Mouse (Mus musculus) liver, postnatal 0 days (tissue): Measurements from ENCODE around the gene Vdr.

Experiments
- CTCF ChIP-seq: sonication (generic); IDR thresholded peaks from 2 replicates; pipeline ENCODE4 v1.5.1; 2016; ENCODE audit warnings: antibody characterized with exemption, low read depth
- EP300 ChIP-seq: IDR thresholded peaks from 2 replicates; pipeline ENCODE4 v1.6.1; 2016; ENCODE audit warnings: antibody characterized with exemption, low read depth, mild to moderate bottlenecking

DNA sequence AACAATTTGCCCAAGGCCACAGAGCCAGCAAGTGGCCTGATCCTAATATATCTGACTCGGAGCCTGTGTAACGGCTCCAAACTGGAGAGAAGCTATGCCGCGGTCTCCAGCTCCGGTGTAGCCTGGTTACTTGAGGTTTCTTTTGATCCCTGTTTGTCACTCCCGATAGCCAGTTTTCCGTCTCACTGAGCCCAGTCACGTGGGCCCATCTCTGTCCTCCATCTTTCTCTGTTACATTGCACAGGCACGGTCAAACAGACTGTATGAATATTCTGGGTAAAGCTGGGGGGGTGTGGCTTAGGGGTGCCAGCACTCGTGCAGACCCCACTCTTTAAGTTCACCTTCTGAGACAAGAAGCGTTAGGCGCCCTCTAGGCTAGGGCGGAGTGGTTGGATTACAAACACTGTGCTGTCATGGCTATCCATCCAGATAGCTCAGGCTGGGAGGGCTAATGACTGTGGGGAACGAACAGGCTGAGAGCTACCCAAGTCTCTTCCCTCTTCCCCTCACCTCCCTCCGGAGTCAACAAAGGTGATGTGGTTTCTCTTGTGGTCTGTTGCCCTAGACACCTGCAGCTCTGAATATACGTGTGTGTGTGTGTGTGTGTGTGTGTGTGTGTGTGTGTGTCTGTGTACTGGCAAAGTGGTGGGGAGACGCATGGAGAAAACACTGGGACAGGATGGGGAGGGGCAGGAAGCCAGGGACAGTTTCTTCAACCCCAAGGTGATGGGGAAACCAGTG, 74.1 kb downstream of the Vdr start:
- no peak for TF ChIP-seq CTCF
- no peak for TF ChIP-seq EP300
